Mouse (Mus musculus): ENCODE measurements around the gene Lonp1. TPM values are rescaled to one million over a fixed set of nuclear protein-coding genes. Genes with fewer than 3 reads are reported as not detected.

The Lonp1 gene
- polyA plus RNA-seq, 1 experiment: 120 TPM

GRCm38 (mm10) chr17:56627530-56628277 is 1.0 kb upstream of the Lonp1 start, which contains the start of gene Catsperd:
Catsperd (plus strand) TSS chr17:56628143.
- Histone ChIP-seq H3K79me2 (ENCODE audit: control insufficient read depth, insufficient read depth) (peaks cover 41% of the 10 kb centered on the region), H3K79me3 (ENCODE audit: low read depth) (peaks cover 31% of the 10 kb centered on the region)
- TF ChIP-seq MAX (IDR thresholded peaks at IDR 0.05): no peak
- TF ChIP-seq CTCF (IDR thresholded peaks at IDR 0.05; ENCODE audit: control insufficient read depth, insufficient read depth, insufficient read length): no peak
- no peak for TF ChIP-seq MYOD1 (IDR thresholded peaks at IDR 0.05; ENCODE audit: control insufficient read depth, insufficient read length, low read depth)
- TF ChIP-seq USF1 (IDR thresholded peaks at IDR 0.05; ENCODE audit: low read depth): no peak
- no peak for TF ChIP-seq MYOG (IDR thresholded peaks at IDR 0.05; ENCODE audit: control insufficient read depth, extremely low read depth, insufficient read length)
- TF ChIP-seq CEBPB (IDR thresholded peaks at IDR 0.05; ENCODE audit: low read depth): no peak

GRCm38 (mm10) chr17:56626260-56626659 is 427 bp downstream of the Lonp1 start:
- Histone ChIP-seq H3K4me3 (ENCODE audit: insufficient read depth, poor library complexity, severe bottlenecking) (peak overlapping the region; percentile 94), H3ac (ENCODE audit: control insufficient read depth, insufficient read length, low read depth) (peak overlapping the region; percentile 65), H3K36me3 (ENCODE audit: control insufficient read depth, insufficient read depth) (peaks cover 27% of the 10 kb centered on the region), H3K79me3 (ENCODE audit: low read depth) (peaks cover 31% of the 10 kb centered on the region), H3K27me3 (ENCODE audit: control insufficient read depth, insufficient read depth, insufficient read length) (no peaks in the 10 kb centered on the region), H3K79me2 (ENCODE audit: control insufficient read depth, insufficient read depth) (peaks cover 49% of the 10 kb centered on the region)
- no peak for TF ChIP-seq USF1 (IDR thresholded peaks at IDR 0.05; ENCODE audit: low read depth)
- no peak for TF ChIP-seq FOSL1 (IDR thresholded peaks at IDR 0.05; ENCODE audit: insufficient read depth, low read length, poor library complexity, severe bottlenecking)
- no peak for TF ChIP-seq MYOD1 (IDR thresholded peaks at IDR 0.05; ENCODE audit: control insufficient read depth, insufficient read length, low read depth)
- TF ChIP-seq MYOG (IDR thresholded peaks at IDR 0.05; ENCODE audit: control insufficient read depth, extremely low read depth, insufficient read length): no peak
- no peak for TF ChIP-seq MAX (IDR thresholded peaks at IDR 0.05)
- TF ChIP-seq CTCF (IDR thresholded peaks at IDR 0.05; ENCODE audit: control insufficient read depth, insufficient read depth, insufficient read length): no peak

More at GRCm38 (mm10) chr17:56627530-56628277, 1.0 kb upstream of the Lonp1 start, which contains the start of gene Catsperd:
- peaks cover 13% of the 10 kb centered on the region for H3K36me3 ChIP-seq (ENCODE audit: control insufficient read depth, insufficient read depth)
- no peaks in the 10 kb centered on the region for H3K27me3 ChIP-seq (ENCODE audit: control insufficient read depth, insufficient read depth, insufficient read length)
- peak within 1 kb of the TSS; percentile 94 for H3K4me3 ChIP-seq (ENCODE audit: insufficient read depth, poor library complexity, severe bottlenecking)
- peak within 1 kb of the TSS; percentile 9 for H3ac ChIP-seq (ENCODE audit: control insufficient read depth, insufficient read length, low read depth)

GRCm38 (mm10) chr17:56625495-56625894 is 1.2 kb downstream of the Lonp1 start:
- peaks cover 30% of the 10 kb centered on the region for H3K36me3 ChIP-seq (ENCODE audit: control insufficient read depth, insufficient read depth)
- TF ChIP-seq CTCF (IDR thresholded peaks at IDR 0.05; ENCODE audit: control insufficient read depth, insufficient read depth, insufficient read length): no peak
- no peak for TF ChIP-seq MAX (IDR thresholded peaks at IDR 0.05)
- TF ChIP-seq CEBPB (IDR thresholded peaks at IDR 0.05; ENCODE audit: low read depth): no peak
- TF ChIP-seq MYOD1 (IDR thresholded peaks at IDR 0.05; ENCODE audit: control insufficient read depth, insufficient read length, low read depth): no peak
- no peak for TF ChIP-seq MYOG (IDR thresholded peaks at IDR 0.05; ENCODE audit: control insufficient read depth, extremely low read depth, insufficient read length)
- TF ChIP-seq USF1 (IDR thresholded peaks at IDR 0.05; ENCODE audit: low read depth): no peak
- TF ChIP-seq FOSL1 (IDR thresholded peaks at IDR 0.05; ENCODE audit: insufficient read depth, low read length, poor library complexity, severe bottlenecking): no peak
- no peaks in the 10 kb centered on the region for H3K27me3 ChIP-seq (ENCODE audit: control insufficient read depth, insufficient read depth, insufficient read length)
- H3K79me2 ChIP-seq (ENCODE audit: control insufficient read depth, insufficient read depth): peaks cover 49% of the 10 kb centered on the region
- peak overlapping the region; percentile 94 for H3K4me3 ChIP-seq (ENCODE audit: insufficient read depth, poor library complexity, severe bottlenecking)
- peak overlapping the region; percentile 27 for H3ac ChIP-seq (ENCODE audit: control insufficient read depth, insufficient read length, low read depth)
- H3K79me3 ChIP-seq (ENCODE audit: low read depth): peaks cover 31% of the 10 kb centered on the region

GRCm38 (mm10) chr17:56617628-56618027 is 9.1 kb downstream of the Lonp1 start:
- Histone ChIP-seq H3K36me3 (ENCODE audit: control insufficient read depth, insufficient read depth) (peaks cover 82% of the 10 kb centered on the region), H3K79me3 (ENCODE audit: low read depth) (peaks cover 40% of the 10 kb centered on the region), H3K79me2 (ENCODE audit: control insufficient read depth, insufficient read depth) (peaks cover 63% of the 10 kb centered on the region), H3K27me3 (ENCODE audit: control insufficient read depth, insufficient read depth, insufficient read length) (no peaks in the 10 kb centered on the region), H3ac (ENCODE audit: control insufficient read depth, insufficient read length, low read depth) (no peak overlapping the region), H3K4me3 (ENCODE audit: insufficient read depth, poor library complexity, severe bottlenecking) (no peak overlapping the region)
- TF ChIP-seq CEBPB (IDR thresholded peaks at IDR 0.05; ENCODE audit: low read depth) (no peak), CTCF (IDR thresholded peaks at IDR 0.05; ENCODE audit: control insufficient read depth, insufficient read depth, insufficient read length) (no peak), USF1 (IDR thresholded peaks at IDR 0.05; ENCODE audit: low read depth) (no peak), MAX (IDR thresholded peaks at IDR 0.05) (no peak)

- no peak for TF ChIP-seq MYOD1 (IDR thresholded peaks at IDR 0.05; ENCODE audit: control insufficient read depth, insufficient read length, low read depth)
- TF ChIP-seq MAX (IDR thresholded peaks at IDR 0.05): no peak
- TF ChIP-seq CTCF (IDR thresholded peaks at IDR 0.05; ENCODE audit: control insufficient read depth, insufficient read depth, insufficient read length): no peak
- no peak for TF ChIP-seq MYOG (IDR thresholded peaks at IDR 0.05; ENCODE audit: control insufficient read depth, extremely low read depth, insufficient read length)
- TF ChIP-seq USF1 (IDR thresholded peaks at IDR 0.05; ENCODE audit: low read depth): no peak
- TF ChIP-seq FOSL1 (IDR thresholded peaks at IDR 0.05; ENCODE audit: insufficient read depth, low read length, poor library complexity, severe bottlenecking): no peak
- no peak for TF ChIP-seq CEBPB (IDR thresholded peaks at IDR 0.05; ENCODE audit: low read depth)
- Histone ChIP-seq H3ac (ENCODE audit: control insufficient read depth, insufficient read length, low read depth) (no peak overlapping the region), H3K27me3 (ENCODE audit: control insufficient read depth, insufficient read depth, insufficient read length) (no peaks in the 10 kb centered on the region), H3K79me3 (ENCODE audit: low read depth) (peaks cover 40% of the 10 kb centered on the region), H3K79me2 (ENCODE audit: control insufficient read depth, insufficient read depth) (peaks cover 55% of the 10 kb centered on the region), H3K36me3 (ENCODE audit: control insufficient read depth, insufficient read depth) (peaks cover 73% of the 10 kb centered on the region), H3K4me3 (ENCODE audit: insufficient read depth, poor library complexity, severe bottlenecking) (no peak overlapping the region)
Measured at GRCm38 (mm10) chr17:56616725-56617124, 10.0 kb downstream of the Lonp1 start.
